Mouse (Mus musculus) hindbrain, embryonic 12.5 days (tissue): ENCODE measurements around the gene Capns2. TPM values are rescaled to one million over a fixed set of nuclear protein-coding genes. Genes with fewer than 3 reads are reported as not detected.
"Not testable (repeated sequence)": the region's sequence is repeated elsewhere in the genome, so short reads cannot be mapped to it uniquely, and the experiment has no call there.

ENCODE experiments used
- ATAC-seq: fragments of 200-750 bp; cut with Nextera tagmentation; 2 replicates; pipeline ENCODE4 v1.8.0; 2017; ENCODE audit warnings: moderate TSS enrichment; ENCODE audit not compliant: low FRiP score
- H3K27ac ChIP-seq: fragments of 300-500 bp; sonication (generic); 2 replicates; pipeline ENCODE4 v1.5.1; 2016; ENCODE audit warnings: mild to moderate bottlenecking
- H3K27me3 ChIP-seq: fragments of 300-500 bp; sonication (generic); 2 replicates; pipeline ENCODE4 v1.6.1; 2016; ENCODE audit warnings: mild to moderate bottlenecking
- H3K36me3 ChIP-seq: fragments of 300-500 bp; sonication (generic); 2 replicates; pipeline ENCODE4 v1.6.1; 2016; ENCODE audit warnings: mild to moderate bottlenecking
- H3K4me1 ChIP-seq: fragments of 300-500 bp; sonication (generic); 2 replicates; pipeline ENCODE4 v1.6.1; 2016
- H3K4me2 ChIP-seq: fragments of 300-500 bp; sonication (generic); replicated peaks from 2 replicates; pipeline ENCODE4 v1.6.1; 2016; ENCODE audit warnings: mild to moderate bottlenecking
- H3K4me3 ChIP-seq: fragments of 300-500 bp; sonication (generic); 2 replicates; pipeline ENCODE4 v1.5.1; 2016; ENCODE audit warnings: mild to moderate bottlenecking
- H3K9ac ChIP-seq: fragments of 300-500 bp; sonication (generic); 2 replicates; pipeline ENCODE4 v1.6.1; 2016; ENCODE audit warnings: mild to moderate bottlenecking, moderate library complexity
- H3K9me3 ChIP-seq: fragments of 300-500 bp; sonication (generic); replicated peaks from 2 replicates; pipeline ENCODE4 v1.6.1; 2016; ENCODE audit warnings: mild to moderate bottlenecking
- WGBS: fragments of 180-500 bp; shearing (Covaris S2); methylation state at CpG from one replicate; pipeline ENCODE4 v1.1.7; 2016; 5-methylcytosine and 5-hydroxymethylcytosine counted together
- polyA plus RNA-seq: library from polyadenylated mRNA; unstranded; fragments of >200 nt; fragmentation: Nextera tagmentation; extraction: Ambion mirVana; gene quantifications from 2 replicates; pipeline ENCODE4 v1.2.1, GENCODE M21; 2016

Gene Capns2
- polyA plus RNA-seq, 1 experiment from 2014 or later: 0.36 TPM

DNA sequence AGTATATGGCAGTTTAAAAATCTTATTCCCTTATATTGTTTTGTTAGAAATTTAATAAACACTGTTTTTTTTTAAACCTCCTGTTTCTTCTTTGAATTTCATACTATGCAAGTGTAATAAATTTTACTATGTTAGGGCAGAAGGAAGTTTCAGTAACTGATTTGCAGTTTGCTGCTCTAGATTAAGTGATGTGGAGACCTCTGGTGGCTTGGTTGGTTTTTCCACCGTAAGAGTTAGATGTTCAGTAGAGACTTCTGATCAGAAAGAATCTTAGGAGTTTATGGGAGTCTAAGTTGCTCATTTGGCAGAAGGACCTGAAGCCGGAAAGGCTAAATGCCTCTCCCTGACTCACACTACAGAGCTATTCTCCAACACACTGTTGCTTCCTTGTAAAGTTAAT lies 17.4 kb upstream of the Capns2 start:
- Histone ChIP-seq H3K9ac (no peak overlapping the region), H3K4me3 (no peak overlapping the region), H3K36me3 (no peaks in the 10 kb centered on the region), H3K9me3 (no peaks in the 10 kb centered on the region), H3K27ac (no peak overlapping the region), H3K4me1 (no peaks in the 10 kb centered on the region), H3K4me2 (no peak overlapping the region), H3K27me3 (no peaks in the 10 kb centered on the region)
- WGBS: 85% methylated on average over 2 of the region's 2 CpGs
- no peak for ATAC-seq

- H3K9ac ChIP-seq, H3K4me3 ChIP-seq, ATAC-seq, H3K4me1 ChIP-seq, H3K9me3 ChIP-seq, H3K27me3 ChIP-seq, H3K36me3 ChIP-seq, H3K4me2 ChIP-seq, H3K27ac ChIP-seq: not testable (repeated sequence)
- WGBS: 79% methylated on average over 3 of the region's 3 CpGs
Observed at GRCm38 (mm10) chr8:92892216-92892615, 9.0 kb upstream of the Capns2 start.

- no peaks in the 10 kb centered on the region for H3K27me3 ChIP-seq
- no peaks in the 10 kb centered on the region for H3K36me3 ChIP-seq
- H3K4me1 ChIP-seq: no peaks in the 10 kb centered on the region
- H3K27ac ChIP-seq: no peak overlapping the region
- H3K9me3 ChIP-seq: no peaks in the 10 kb centered on the region
- H3K4me2 ChIP-seq: no peak overlapping the region
- no peak overlapping the region for H3K9ac ChIP-seq
- 81% methylated on average over 2 of the region's 2 CpGs for WGBS
- no peak for ATAC-seq
- no peak overlapping the region for H3K4me3 ChIP-seq
Observed at GRCm38 (mm10) chr8:92893870-92894269, 7.3 kb upstream of the Capns2 start.

DNA sequence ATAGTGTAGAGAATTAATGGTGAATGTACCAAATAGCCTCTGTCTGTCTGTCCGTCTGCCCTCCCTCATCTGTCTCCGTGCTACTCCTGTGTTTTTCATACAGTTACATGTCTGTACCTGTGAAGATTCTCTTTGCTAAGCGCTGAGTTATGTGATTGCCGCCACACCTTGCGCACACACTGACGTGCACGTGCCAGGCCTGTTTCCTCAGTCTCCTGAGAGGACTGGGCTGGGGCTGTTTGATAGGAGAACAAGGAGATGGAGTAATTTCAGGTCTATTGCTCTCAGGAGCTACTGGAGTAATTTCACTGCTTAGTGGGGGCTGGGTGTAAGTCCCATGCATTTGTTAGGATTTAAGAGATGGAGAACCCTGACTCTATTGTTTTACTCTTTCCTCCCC lies 6.2 kb upstream of the Capns2 start:
- no peaks in the 10 kb centered on the region for H3K36me3 ChIP-seq
- WGBS: 90% methylated on average over 7 of the region's 7 CpGs
- H3K27me3 ChIP-seq: no peaks in the 10 kb centered on the region
- no peak overlapping the region for H3K9ac ChIP-seq
- H3K4me1 ChIP-seq: no peaks in the 10 kb centered on the region
- ATAC-seq: no peak
- no peaks in the 10 kb centered on the region for H3K9me3 ChIP-seq
- no peak overlapping the region for H3K4me2 ChIP-seq
- H3K27ac ChIP-seq: no peak overlapping the region
- H3K4me3 ChIP-seq: no peak overlapping the region

GRCm38 (mm10) chr8:92896056-92896455 lies 5.2 kb upstream of the Capns2 start:
- no peak overlapping the region for H3K9ac ChIP-seq
- H3K4me2 ChIP-seq: no peak overlapping the region
- H3K36me3 ChIP-seq: no peaks in the 10 kb centered on the region
- WGBS: 87% methylated on average over 1 of the region's 1 CpGs
- no peak overlapping the region for H3K4me3 ChIP-seq
- H3K4me1 ChIP-seq: no peaks in the 10 kb centered on the region
- no peaks in the 10 kb centered on the region for H3K9me3 ChIP-seq
- no peak overlapping the region for H3K27ac ChIP-seq
- no peaks in the 10 kb centered on the region for H3K27me3 ChIP-seq
- ATAC-seq: no peak

- Histone ChIP-seq H3K4me1 (no peaks in the 10 kb centered on the region), H3K4me2 (no peak overlapping the region), H3K4me3 (no peak overlapping the region), H3K27ac (no peak overlapping the region), H3K9me3 (no peaks in the 10 kb centered on the region), H3K27me3 (no peaks in the 10 kb centered on the region), H3K9ac (no peak overlapping the region), H3K36me3 (no peaks in the 10 kb centered on the region)
- 77% methylated on average over 5 of the region's 5 CpGs for WGBS
- no peak for ATAC-seq
Observed at GRCm38 (mm10) chr8:92896611-92897010, 4.6 kb upstream of the Capns2 start.

DNA sequence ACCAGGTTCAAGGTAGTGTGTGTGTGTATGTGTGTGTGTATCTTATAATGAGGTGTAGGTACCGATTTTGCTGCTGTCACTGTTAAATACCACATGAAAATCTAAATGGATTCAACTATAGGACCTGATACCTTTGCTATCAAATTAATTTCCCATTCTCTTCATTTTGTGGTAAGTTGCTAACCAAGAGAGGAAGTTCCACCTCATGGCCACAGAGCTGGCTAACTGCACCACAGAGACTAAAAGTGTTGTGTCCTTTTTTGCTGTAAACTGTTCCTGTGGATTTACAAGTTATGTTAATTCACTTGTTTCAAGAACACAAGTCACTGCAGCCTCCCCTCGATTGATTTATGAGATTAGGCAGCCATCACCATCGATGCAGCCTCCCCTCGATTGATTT lies 3.4 kb upstream of the Capns2 start:
- H3K4me1 ChIP-seq: no peaks in the 10 kb centered on the region
- WGBS: 76% methylated on average over 4 of the region's 4 CpGs
- no peak overlapping the region for H3K4me2 ChIP-seq
- no peaks in the 10 kb centered on the region for H3K27me3 ChIP-seq
- no peak overlapping the region for H3K9ac ChIP-seq
- H3K9me3 ChIP-seq: no peaks in the 10 kb centered on the region
- no peak overlapping the region for H3K27ac ChIP-seq
- no peak for ATAC-seq
- no peak overlapping the region for H3K4me3 ChIP-seq
- H3K36me3 ChIP-seq: no peaks in the 10 kb centered on the region

DNA sequence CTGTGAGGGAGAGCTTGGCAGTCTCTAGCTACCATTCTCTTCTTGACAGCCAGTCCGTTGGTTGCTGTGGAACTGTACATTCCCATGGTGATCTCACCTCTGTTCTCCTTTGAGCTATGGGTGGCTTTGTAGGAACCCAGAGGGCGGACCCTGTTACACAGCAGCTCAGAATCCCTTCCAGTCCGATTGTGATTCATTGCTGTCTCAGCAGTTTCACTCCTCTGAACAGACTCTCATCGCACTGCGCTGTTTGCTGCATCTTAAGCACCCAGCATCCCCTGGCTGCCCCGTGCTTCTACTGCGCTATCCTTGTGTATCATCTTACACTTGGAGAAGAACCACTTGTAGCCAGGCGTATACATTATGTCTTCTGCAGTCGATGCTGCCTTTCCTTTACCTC lies 1.6 kb upstream of the Capns2 start:
- no peak overlapping the region for H3K4me2 ChIP-seq
- H3K36me3 ChIP-seq: no peaks in the 10 kb centered on the region
- no peak for ATAC-seq
- WGBS: 85% methylated on average over 9 of the region's 9 CpGs
- H3K4me3 ChIP-seq: no peak overlapping the region
- H3K9ac ChIP-seq: no peak overlapping the region
- no peaks in the 10 kb centered on the region for H3K4me1 ChIP-seq
- no peak overlapping the region for H3K27ac ChIP-seq
- H3K9me3 ChIP-seq: no peaks in the 10 kb centered on the region
- H3K27me3 ChIP-seq: no peaks in the 10 kb centered on the region

DNA sequence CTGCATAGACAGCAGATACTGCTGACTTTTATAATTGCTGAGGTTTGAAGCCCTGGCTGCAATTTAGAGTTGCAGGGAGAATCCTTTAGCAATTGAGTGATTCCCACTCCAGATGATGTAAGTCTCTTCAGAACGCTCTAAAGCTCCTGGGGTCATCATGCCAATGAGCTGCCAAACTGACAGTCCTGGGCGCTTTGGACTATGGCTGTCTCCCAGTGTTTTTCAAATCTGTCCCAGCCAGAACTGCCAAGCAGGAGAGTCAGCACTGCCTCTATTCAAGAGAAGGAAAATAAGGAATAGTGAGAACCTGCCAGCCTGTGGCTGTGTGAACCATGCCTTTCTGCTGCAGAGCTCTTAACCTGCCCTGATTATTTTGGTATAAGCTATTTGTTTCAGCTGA lies 1.8 kb downstream of the Capns2 start:
- ATAC-seq: no peak
- Histone ChIP-seq H3K27ac (no peak overlapping the region), H3K4me3 (no peak overlapping the region), H3K9me3 (no peaks in the 10 kb centered on the region), H3K9ac (no peak overlapping the region), H3K4me2 (no peak overlapping the region), H3K36me3 (no peaks in the 10 kb centered on the region), H3K27me3 (no peaks in the 10 kb centered on the region), H3K4me1 (no peaks in the 10 kb centered on the region)
- 85% methylated on average over 2 of the region's 2 CpGs for WGBS

- no peaks in the 10 kb centered on the region for H3K36me3 ChIP-seq
Observed at GRCm38 (mm10) chr8:92903488-92904135, 2.4 kb downstream of the Capns2 start.

GRCm38 (mm10) chr8:92906553-92906952 lies 5.3 kb downstream of the Capns2 start:
- WGBS: 95% methylated on average over 9 of the region's 9 CpGs
- no peak overlapping the region for H3K27ac ChIP-seq
- ATAC-seq: no peak

More at GRCm38 (mm10) chr8:92903488-92904135, 2.4 kb downstream of the Capns2 start:
- H3K4me2 ChIP-seq: no peak overlapping the region
- no peak overlapping the region for H3K27ac ChIP-seq
- H3K9me3 ChIP-seq: no peaks in the 10 kb centered on the region
- WGBS: 90% methylated on average over 11 of the region's 11 CpGs
- H3K27me3 ChIP-seq: no peaks in the 10 kb centered on the region
- H3K4me1 ChIP-seq: no peaks in the 10 kb centered on the region
- no peak overlapping the region for H3K4me3 ChIP-seq
- no peak overlapping the region for H3K9ac ChIP-seq
- no peak for ATAC-seq

DNA sequence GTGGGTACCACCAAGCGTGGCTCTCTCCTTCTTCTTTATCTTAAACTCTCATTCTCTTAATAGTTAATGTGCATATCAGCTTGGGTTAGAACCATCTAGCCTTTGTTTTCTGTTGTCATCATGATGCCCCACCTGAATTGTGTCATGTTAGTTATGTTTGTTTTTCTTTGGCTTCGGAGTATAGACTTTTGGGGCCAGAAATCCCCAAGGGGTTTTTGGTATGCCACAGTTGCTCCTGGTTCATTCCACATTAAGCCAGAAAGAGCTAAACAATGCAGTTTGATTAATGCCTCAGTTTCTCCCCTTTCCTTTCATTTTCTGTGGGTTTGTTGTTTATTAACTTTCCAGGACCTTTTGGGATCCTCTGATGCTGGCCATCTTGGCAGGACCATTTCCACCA lies 7.2 kb downstream of the Capns2 start:
- Histone ChIP-seq H3K36me3 (no peaks in the 10 kb centered on the region), H3K9ac (no peak overlapping the region), H3K27me3 (no peaks in the 10 kb centered on the region), H3K4me1 (no peaks in the 10 kb centered on the region), H3K27ac (no peak overlapping the region), H3K4me3 (no peak overlapping the region), H3K4me2 (no peak overlapping the region), H3K9me3 (no peaks in the 10 kb centered on the region)
- ATAC-seq: no peak
- WGBS: 89% methylated on average over 2 of the region's 2 CpGs

More at GRCm38 (mm10) chr8:92906553-92906952, 5.3 kb downstream of the Capns2 start:
- H3K9me3 ChIP-seq: no peaks in the 10 kb centered on the region
- H3K4me1 ChIP-seq: no peaks in the 10 kb centered on the region
- no peaks in the 10 kb centered on the region for H3K27me3 ChIP-seq
- no peak overlapping the region for H3K4me3 ChIP-seq
- no peak overlapping the region for H3K4me2 ChIP-seq
- no peak overlapping the region for H3K9ac ChIP-seq
- H3K36me3 ChIP-seq: no peaks in the 10 kb centered on the region

DNA sequence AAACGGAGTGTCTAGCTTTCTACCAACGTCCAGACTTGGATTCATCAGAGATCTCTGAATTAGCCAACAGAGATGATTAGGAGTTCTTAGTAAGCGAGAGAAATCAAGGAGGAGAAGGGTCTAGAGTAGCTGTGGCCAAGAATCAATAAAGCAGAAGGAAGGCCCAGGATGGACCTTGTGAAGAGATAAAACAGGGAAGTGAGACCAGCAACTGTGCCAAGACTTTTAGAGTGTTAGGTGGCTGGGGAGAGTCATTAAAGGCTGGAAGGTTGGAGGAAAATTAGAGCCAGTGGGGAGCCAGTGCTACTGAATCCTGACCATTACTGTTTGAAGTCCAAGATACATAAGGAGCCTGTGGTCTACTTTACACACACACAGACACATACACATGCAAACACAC lies 10.3 kb downstream of the Capns2 start:
- Histone ChIP-seq H3K9me3 (no peaks in the 10 kb centered on the region), H3K4me3 (no peak overlapping the region), H3K36me3 (no peaks in the 10 kb centered on the region), H3K9ac (no peak overlapping the region), H3K4me1 (no peaks in the 10 kb centered on the region), H3K4me2 (no peak overlapping the region), H3K27me3 (no peaks in the 10 kb centered on the region), H3K27ac (no peak overlapping the region)
- WGBS: 86% methylated on average over 3 of the region's 3 CpGs
- ATAC-seq: no peak
